In genomic region chr5:67774186-67774585, GRCm38 (mm10) we compare ENCODE assay signal across 13 mouse cellular contexts.
"Had no signal": no experiment of that assay in that cellular context is flagged by ENCODE, and none has a peak within 500 bp of the region (broad histone marks: within the 10 kb centered on the region; RNA-seq: fewer than 3 reads in every experiment).

No protein-coding gene starts in this region.

- DNase-seq: gastrocnemius, adult 2 months; gastrocnemius, postnatal 10 days; gastrocnemius, postnatal 25 days; heart, adult 18-20 months; heart, postnatal 10 days; heart, postnatal 4 days; kidney, adult 18-20 months; kidney, adult 8-10 months; kidney, postnatal 10 days; kidney, postnatal 25 days; kidney, postnatal 4 days; liver; liver, embryonic 13.5 days had no signal
